Mouse (Mus musculus) heart, postnatal 0 days (tissue): Measurements from ENCODE around the gene Arpin.

Experiments used
- CTCF ChIP-seq: IDR thresholded peaks from 2 replicates; pipeline ENCODE4 v1.5.1; 2016; ENCODE audit warnings: antibody characterized with exemption, control low read depth, low read depth
- EP300 ChIP-seq: IDR thresholded peaks from 2 replicates; pipeline ENCODE4 v1.6.1; 2016; ENCODE audit warnings: antibody characterized with exemption, low read depth

GRCm38 (mm10) chr7:79894790-79895189 lies 40.4 kb downstream of the Arpin start:
- no peak for TF ChIP-seq CTCF
- no peak for TF ChIP-seq EP300
